Mouse (Mus musculus): Measurements from ENCODE around the gene Wdfy3.
"Not testable (repeated sequence)": the region's sequence is repeated elsewhere in the genome, so short reads cannot be mapped to it uniquely, and the experiment has no call there.

The Wdfy3 gene

GRCm38 (mm10) chr5:101837605-101838004, 232.1 kb downstream of the Wdfy3 start:
- DNase-seq (ENCODE audit: low read depth, low spot score), result not testable (repeated sequence)

- no peak for DNase-seq (ENCODE audit: low read depth, low spot score)
These were observed 233.5 kb downstream of the Wdfy3 start for GRCm38 (mm10) chr5:101836221-101836620.

GRCm38 (mm10) chr5:101833875-101834274, 235.8 kb downstream of the Wdfy3 start:
- no peak for DNase-seq (ENCODE audit: low read depth, low spot score)

DNA sequence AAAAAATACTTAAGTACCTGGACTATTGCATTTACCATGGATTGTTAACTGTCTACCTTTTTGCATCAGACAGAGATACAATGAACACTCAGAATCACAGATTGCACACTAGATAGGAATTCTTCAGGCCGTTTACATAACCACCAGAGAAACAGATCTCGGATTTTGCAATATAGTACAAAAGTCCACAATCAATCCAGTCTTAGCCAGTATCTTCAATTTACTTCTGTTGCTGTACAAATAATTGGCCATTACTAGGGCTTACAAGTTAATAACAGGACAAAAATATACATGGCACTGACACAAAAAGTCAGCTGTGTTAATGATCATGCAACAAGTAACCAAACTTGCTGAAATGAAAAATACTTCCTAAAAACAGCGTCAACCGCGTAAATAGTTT, 236.7 kb downstream of the Wdfy3 start:
- no peak for DNase-seq (ENCODE audit: low read depth, low spot score)

DNA sequence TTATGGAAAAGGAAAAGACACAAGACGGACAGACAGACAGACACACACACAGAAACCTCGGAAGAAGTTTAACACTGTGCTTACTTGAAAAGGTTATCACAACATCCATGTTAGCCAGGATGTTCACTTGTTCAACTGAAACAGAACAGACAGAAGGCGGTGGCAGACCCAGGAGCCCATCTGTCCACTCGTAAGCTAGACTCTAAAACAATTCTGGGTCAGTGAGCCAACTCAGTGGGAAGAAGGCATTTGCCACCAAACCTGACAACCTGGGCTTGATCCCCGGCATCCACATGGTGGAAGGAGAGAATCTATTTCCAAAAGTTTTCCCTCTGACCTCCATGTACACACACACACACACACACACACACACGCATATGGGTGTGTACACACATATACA, 237.7 kb downstream of the Wdfy3 start:
- peak; percentile 88 for DNase-seq (ENCODE audit: low read depth, low spot score)

- peak; percentile 29 for DNase-seq (ENCODE audit: low read depth, low spot score)
These were observed 239.5 kb downstream of the Wdfy3 start for GRCm38 (mm10) chr5:101830180-101830579.

- no peak for DNase-seq (ENCODE audit: low read depth, low spot score)
These were observed 240.8 kb downstream of the Wdfy3 start for GRCm38 (mm10) chr5:101828932-101829331.

GRCm38 (mm10) chr5:101827477-101827876, 242.2 kb downstream of the Wdfy3 start:
- DNase-seq (ENCODE audit: low read depth, low spot score), result no peak

GRCm38 (mm10) chr5:101826531-101826970, 243.2 kb downstream of the Wdfy3 start:
- DNase-seq (ENCODE audit: low read depth, low spot score), result peak; percentile 72

DNA sequence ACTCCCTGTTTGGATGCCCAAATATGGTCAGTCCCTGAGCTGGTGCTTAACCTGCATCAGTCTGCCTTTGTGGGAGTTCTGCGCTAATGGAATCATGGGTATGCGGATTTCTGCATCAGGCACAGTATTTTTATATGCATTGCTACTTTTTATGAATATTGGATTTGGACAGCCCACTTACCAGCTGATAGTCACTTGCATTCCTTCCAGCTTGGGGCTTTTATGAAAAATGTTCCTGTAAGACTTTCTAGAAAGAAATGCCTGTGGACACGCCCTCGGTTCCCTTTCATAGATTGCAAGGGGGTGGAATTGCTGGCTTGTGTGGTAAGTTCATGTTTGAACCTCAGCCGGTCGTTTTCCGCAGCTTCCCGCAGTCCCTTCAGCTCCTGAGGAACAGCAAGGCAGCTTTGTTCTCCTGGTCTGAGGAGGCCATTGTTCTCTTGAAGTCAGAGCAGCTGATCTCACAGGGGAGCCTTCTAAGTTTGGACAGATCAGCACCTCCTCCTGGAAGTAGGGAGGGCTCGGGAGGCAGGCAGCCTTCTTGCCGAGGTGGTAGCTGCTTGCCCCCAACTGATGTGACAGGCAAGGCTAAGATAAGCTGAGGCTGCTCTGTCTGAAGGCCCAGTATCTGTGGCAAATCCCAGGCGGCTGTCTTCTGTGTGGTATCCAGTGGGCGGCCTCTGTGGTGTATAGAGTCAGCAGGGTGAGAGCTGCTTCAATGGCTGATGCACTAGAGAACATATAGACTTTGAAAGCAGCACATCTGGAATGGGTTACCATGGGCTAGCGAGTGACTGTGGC, 244.4 kb downstream of the Wdfy3 start:
- peak; percentile 76 for DNase-seq (ENCODE audit: low read depth, low spot score)

DNA sequence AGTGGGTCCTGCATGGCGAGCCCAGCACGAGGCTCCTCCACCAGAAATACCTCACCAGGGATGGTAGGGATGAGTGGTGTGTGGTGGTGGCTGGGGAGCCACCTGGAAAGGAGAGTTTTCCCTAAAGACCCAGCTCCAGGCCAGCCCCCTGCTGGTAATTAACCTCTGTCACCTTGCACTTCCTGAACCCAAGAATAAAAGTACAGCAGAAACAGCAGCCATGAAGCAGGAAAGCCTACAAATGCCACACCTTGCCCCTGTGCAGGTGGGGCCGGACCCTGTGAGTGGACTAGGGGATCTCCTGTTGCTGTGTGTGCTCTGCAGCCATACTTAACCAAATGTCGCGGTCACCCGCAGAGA, 247.4 kb downstream of the Wdfy3 start:
- no peak for DNase-seq (ENCODE audit: low read depth, low spot score)

DNA sequence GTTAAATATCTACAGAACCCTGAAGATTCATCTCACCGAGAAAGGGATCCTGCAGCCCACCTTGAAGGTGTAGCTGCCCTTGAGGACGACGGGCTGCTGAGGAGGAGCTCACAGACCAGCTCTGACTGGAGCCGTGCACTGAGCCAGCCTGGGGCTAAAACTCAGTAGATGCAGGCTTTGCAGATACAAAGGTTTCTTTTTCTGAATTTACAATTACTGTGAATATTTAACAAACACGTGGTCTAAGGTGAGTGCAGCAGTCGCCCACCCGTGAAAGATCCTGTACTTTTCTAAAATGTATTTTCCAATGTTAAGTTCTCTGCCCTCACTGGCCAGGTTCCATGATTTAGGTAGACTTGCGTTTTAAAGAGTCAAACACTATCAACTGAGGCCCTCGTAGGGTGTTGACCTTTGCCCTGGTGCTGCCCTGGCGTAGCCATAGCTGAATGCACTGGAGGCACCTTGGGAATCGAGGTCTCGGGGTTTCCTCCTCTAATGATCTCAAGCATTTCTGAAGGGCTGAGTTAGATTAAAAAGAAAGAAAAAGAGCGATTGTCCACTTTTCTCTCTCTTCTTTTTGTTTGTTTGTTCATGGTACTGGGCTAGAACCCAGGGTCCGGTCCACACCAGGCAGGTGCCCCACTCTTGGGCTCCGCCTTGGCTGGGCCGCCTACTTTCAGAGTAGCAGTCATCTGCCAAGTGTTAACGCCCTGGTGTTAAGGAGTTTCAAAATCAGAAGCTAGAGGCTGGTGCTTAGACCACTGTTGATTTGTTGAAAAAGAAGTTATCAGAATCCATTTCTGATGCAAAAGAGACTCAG, 248.0 kb downstream of the Wdfy3 start:
- DNase-seq (ENCODE audit: low read depth, low spot score), result no peak

GRCm38 (mm10) chr5:101821052-101821451, 248.7 kb downstream of the Wdfy3 start:
- no peak for DNase-seq (ENCODE audit: low read depth, low spot score)

DNA sequence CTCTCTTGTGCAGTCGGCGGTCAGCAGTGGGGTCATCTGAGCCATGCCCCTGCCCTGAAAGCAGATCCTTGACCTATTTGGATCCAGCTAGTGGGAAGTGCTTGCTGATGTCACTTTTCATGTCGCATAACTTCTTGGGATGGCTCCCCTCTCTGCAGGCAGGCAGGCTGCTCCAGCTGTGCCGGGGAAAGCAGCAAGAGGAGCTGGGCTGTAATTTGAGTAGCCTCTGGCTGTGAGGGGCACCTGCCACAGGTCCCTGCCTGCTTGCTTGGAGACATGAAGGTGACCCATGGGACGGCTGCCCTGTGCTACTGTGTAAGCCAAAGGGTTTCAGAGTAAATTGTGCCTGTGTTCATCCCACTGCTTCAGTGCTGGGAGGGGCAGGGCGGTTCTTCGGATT, 249.9 kb downstream of the Wdfy3 start:
- no peak for DNase-seq (ENCODE audit: low read depth, low spot score)

DNA sequence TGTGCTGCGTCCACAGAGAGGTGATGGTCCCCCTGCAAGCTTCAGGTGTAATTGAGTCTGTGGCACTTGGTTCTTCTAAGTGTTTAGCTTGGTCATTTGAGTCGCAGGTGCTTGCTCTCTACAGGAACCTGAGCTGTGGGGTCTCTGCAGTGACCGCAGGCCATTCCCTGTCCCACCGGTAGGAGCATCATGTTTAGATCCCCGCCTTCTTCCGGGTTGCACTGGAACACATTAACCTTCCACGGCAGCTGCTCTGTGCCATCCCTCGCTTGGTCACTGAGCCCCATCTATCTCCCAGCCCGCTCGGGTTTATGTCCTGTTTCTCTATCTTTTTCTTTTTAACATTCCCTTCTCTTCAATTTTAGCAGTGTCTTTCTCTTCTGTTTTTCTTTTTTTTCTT, 250.5 kb downstream of the Wdfy3 start:
- no peak for DNase-seq (ENCODE audit: low read depth, low spot score)

DNA sequence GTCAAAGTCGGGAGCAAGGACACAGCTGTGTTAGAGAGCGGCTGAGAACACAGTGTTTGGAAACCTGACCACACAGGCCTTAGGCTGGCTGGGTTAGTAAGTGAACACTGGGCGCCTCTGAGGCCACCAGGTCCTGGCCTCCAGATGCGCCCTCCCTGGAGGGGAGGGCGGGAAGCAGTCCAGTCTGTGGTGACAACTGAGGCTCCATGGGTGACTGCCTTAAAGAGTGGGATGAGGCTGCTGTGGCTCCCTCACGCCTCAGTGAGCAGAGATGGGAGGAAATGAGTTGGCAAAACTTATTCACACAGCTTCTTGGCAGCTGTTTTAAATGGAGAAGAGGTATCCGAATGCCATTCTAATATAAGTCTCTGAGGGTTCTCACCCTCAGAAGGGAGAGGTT, 252.9 kb downstream of the Wdfy3 start:
- peak; percentile 41 for DNase-seq (ENCODE audit: low read depth, low spot score)

- peak; percentile 89 for DNase-seq (ENCODE audit: low read depth, low spot score)
These were observed 258.2 kb downstream of the Wdfy3 start for GRCm38 (mm10) chr5:101811296-101812169.

DNA sequence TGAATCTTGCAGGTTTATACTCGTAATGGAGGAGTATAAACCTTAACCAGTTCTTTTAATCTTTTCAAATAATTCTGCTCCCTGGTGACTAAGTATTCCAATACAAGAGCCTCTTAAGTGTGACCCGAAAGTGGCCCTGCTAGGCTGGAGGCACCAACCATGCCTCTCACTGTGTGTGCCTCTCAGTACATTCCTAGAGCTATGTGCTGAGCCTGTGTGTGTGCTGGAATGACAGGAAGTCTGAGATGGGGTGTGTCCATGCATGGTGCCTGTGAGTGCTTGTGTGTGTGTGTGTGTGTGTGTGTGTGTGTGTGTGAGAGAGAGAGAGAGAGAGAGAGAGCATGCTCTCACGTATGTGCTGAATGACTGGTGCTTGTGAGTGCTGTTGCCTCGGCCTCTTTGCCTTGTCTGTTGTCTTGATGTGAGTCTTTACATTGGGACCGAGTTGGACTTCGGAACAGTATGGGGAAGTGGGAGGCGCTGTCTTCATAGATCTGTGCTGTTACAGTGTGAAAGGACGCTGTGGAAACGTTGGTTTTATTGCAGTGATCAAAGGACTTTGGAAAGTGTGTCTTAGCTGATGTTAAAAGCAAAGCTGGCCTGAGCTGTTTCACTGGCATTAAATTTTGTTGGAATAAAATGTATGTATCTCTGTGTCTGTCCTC, 267.2 kb downstream of the Wdfy3 start:
- DNase-seq (ENCODE audit: low read depth, low spot score), result no peak

DNA sequence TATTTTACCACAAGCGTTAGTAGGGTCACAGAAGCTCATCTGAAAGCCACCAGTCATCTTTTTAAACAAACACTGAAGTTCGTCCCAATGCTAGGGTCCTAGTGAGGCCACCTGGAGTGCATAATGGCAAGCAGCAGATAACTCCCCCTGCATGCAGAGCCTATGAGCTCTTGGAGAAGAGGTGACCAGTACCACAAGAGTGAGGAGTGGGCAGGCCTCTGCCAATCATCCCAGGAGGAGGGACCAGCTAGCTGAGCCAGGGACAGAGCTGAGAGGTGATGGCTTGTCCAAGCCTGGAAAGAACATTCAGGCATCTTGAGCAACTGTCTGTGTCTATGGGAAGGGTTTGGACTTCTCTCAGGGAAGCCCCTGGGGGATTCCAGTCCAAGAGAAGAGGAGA, 267.8 kb downstream of the Wdfy3 start:
- no peak for DNase-seq (ENCODE audit: low read depth, low spot score)

DNA sequence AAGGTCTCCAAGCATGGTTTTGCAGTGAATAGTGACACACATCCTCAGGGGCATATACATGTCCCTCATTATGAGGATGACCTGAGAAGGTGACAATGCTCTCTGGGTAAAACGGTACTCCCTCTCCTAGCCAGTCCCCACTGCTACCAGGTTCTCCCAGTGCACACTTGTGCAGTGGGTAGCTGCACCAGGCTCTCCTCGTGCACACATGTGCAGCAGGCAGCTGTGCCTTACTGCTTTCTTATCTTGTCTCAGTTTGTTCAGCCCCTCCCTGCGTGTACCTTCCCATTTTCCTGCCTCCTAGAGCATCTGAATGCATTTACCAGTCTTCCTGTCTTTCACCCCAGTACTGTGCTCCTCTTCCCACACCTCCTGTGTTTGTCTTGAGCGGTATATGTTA, 277.1 kb downstream of the Wdfy3 start:
- DNase-seq (ENCODE audit: low read depth, low spot score), result no peak

- no peak for DNase-seq (ENCODE audit: low read depth, low spot score)
These were observed 279.2 kb downstream of the Wdfy3 start for GRCm38 (mm10) chr5:101790560-101790959.
